Mouse (Mus musculus) kidney, embryonic 16.5 days (tissue): ENCODE data around the gene Lim2. TPM values are rescaled to one million over a fixed set of nuclear protein-coding genes. Genes with fewer than 3 reads are reported as not detected.
A peak's percentile ranks its signal among the peaks of the same experiment; 100 is the strongest.

Experiments
- ATAC-seq: fragments of 200-750 bp; cut with Nextera tagmentation; 2 replicates; pipeline ENCODE4 v1.8.0; 2017; ENCODE audit warnings: moderate TSS enrichment; ENCODE audit not compliant: low FRiP score, low TSS enrichment
- H3K27ac ChIP-seq: fragments of 300-500 bp; sonication (generic); 2 replicates; pipeline ENCODE4 v1.5.1; 2014; ENCODE audit warnings: low read length
- H3K27me3 ChIP-seq: fragments of 300-500 bp; sonication (generic); 2 replicates; pipeline ENCODE4 v1.6.1; 2014; ENCODE audit warnings: low read length, control low read depth, mixed read lengths; ENCODE audit not compliant: insufficient read depth
- H3K36me3 ChIP-seq: fragments of 300-500 bp; sonication (generic); 2 replicates; pipeline ENCODE4 v1.6.1; 2014; ENCODE audit warnings: low read length, control low read depth, mixed read lengths; ENCODE audit not compliant: insufficient read depth
- H3K4me1 ChIP-seq: fragments of 300-500 bp; sonication (generic); 2 replicates; pipeline ENCODE4 v1.6.1; 2014; ENCODE audit warnings: low read length, control low read depth, mixed read lengths; ENCODE audit not compliant: insufficient read depth
- H3K4me2 ChIP-seq: fragments of 300-500 bp; sonication (generic); replicated peaks from 2 replicates; pipeline ENCODE4 v1.6.1; 2014; ENCODE audit warnings: low read depth, low read length
- H3K4me3 ChIP-seq: fragments of 300-500 bp; sonication (generic); 2 replicates; pipeline ENCODE4 v1.5.1; 2014; ENCODE audit warnings: mild to moderate bottlenecking, low read length
- H3K9ac ChIP-seq: fragments of 300-500 bp; sonication (generic); replicated peaks from 2 replicates; pipeline ENCODE4 v1.6.1; 2014; ENCODE audit warnings: low read length
- H3K9me3 ChIP-seq: fragments of 300-500 bp; sonication (generic); 2 replicates; pipeline ENCODE4 v1.6.1; 2016; ENCODE audit warnings: low read length, control low read depth
- WGBS: fragments of 180-500 bp; shearing (Covaris S2); extraction: QIAGEN DNeasy Blood & Tissue Kit; methylation state at CpG from one replicate; pipeline ENCODE4 v1.1.7; 2014; 5-methylcytosine and 5-hydroxymethylcytosine counted together
- polyA plus RNA-seq: library from polyadenylated mRNA; unstranded; fragments of >200 nt; fragmentation: Nextera tagmentation; extraction: Ambion mirVana; gene quantifications from 2 replicates; pipeline ENCODE4 v1.2.1, GENCODE M21; 2015

Lim2 gene
- polyA plus RNA-seq, 1 experiment from 2014 or later = not detected

- no peak overlapping the region for H3K27ac ChIP-seq
- no peak overlapping the region for H3K4me3 ChIP-seq
- no peaks in the 10 kb centered on the region for H3K27me3 ChIP-seq
- H3K36me3 ChIP-seq = no peaks in the 10 kb centered on the region
- 0 out of 2 replicates have a peak overlapping the region, but pooled peaks have one; percentile 23 for H3K4me2 ChIP-seq
- no peaks in the 10 kb centered on the region; the same call in 1 of the 2 replicates for H3K4me1 ChIP-seq
- WGBS = 16% methylated on average over 11 of the region's 11 CpGs
- 0 out of 2 replicates have a peak overlapping the region, but pooled peaks have one; percentile 6 for H3K9ac ChIP-seq
- ATAC-seq = peak; percentile 97
- H3K9me3 ChIP-seq = no peaks in the 10 kb centered on the region
These were observed 4.4 kb upstream of the Lim2 start for GRCm38 (mm10) chr7:43422995-43423617.

GRCm38 (mm10) chr7:43423991-43424625, 3.4 kb upstream of the Lim2 start:
- no peak overlapping the region for H3K9ac ChIP-seq

GRCm38 (mm10) chr7:43429500-43429899, 2.0 kb downstream of the Lim2 start:
- 63% methylated on average over 4 of the region's 4 CpGs for WGBS
- ATAC-seq = no peak
- Histone ChIP-seq H3K27me3 (no peaks in the 10 kb centered on the region), H3K4me3 (no peak overlapping the region), H3K27ac (no peak overlapping the region), H3K36me3 (no peaks in the 10 kb centered on the region), H3K9me3 (no peaks in the 10 kb centered on the region), H3K9ac (no peak overlapping the region), H3K4me2 (no peak overlapping the region), H3K4me1 (no peaks in the 10 kb centered on the region)

More at GRCm38 (mm10) chr7:43423991-43424625, 3.4 kb upstream of the Lim2 start:
- Histone ChIP-seq H3K4me3 (no peak overlapping the region), H3K4me2 (no peak overlapping the region), H3K4me1 (no peaks in the 10 kb centered on the region; the same call in 1 of the 2 replicates), H3K27me3 (no peaks in the 10 kb centered on the region), H3K36me3 (no peaks in the 10 kb centered on the region), H3K27ac (no peak overlapping the region), H3K9me3 (no peaks in the 10 kb centered on the region)
- no peak for ATAC-seq
- WGBS = 61% methylated on average over 3 of the region's 3 CpGs

DNA sequence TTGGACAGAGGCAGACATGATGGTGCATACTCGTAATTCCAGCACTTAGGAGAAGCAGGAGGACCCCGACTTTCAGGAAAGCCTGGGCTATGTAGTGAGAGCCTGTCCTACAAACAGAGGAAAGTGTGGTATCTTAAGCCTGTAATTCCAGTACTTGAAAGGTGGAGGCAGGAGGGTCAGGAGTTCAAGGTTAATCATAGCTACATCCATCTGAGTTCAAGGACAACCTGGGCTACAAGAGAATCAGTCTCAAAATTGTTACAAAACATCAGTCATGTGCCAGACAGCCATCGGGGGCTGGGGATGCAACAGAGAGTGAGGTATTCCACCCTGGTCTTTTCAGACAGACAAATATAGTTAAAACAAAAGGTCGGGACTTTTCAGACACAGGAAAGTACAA, 5.4 kb downstream of the Lim2 start:
- H3K27ac ChIP-seq = no peak overlapping the region
- no peak overlapping the region for H3K9ac ChIP-seq
- H3K9me3 ChIP-seq = no peaks in the 10 kb centered on the region
- H3K36me3 ChIP-seq = no peaks in the 10 kb centered on the region
- no peaks in the 10 kb centered on the region for H3K27me3 ChIP-seq
- H3K4me2 ChIP-seq = no peak overlapping the region
- ATAC-seq = no peak
- WGBS = 80% methylated on average over 4 of the region's 4 CpGs
- H3K4me1 ChIP-seq = no peaks in the 10 kb centered on the region
- H3K4me3 ChIP-seq = no peak overlapping the region

GRCm38 (mm10) chr7:43434676-43435075, 7.2 kb downstream of the Lim2 start:
- Histone ChIP-seq H3K27me3 (no peaks in the 10 kb centered on the region), H3K4me2 (no peak overlapping the region), H3K9me3 (no peaks in the 10 kb centered on the region), H3K4me3 (no peak overlapping the region), H3K4me1 (no peaks in the 10 kb centered on the region), H3K36me3 (no peaks in the 10 kb centered on the region), H3K27ac (no peak overlapping the region), H3K9ac (no peak overlapping the region)
- no peak for ATAC-seq
- 86% methylated on average over 5 of the region's 5 CpGs for WGBS

GRCm38 (mm10) chr7:43436341-43437255, 9.1 kb downstream of the Lim2 start, which contains the start of gene Nkg7:
TSS of gene Nkg7 (plus strand) at chr7:43437073.
- no peak within 1 kb of the TSS for H3K4me2 ChIP-seq

GRCm38 (mm10) chr7:43438611-43439010, 11.1 kb downstream of the Lim2 start:
- Histone ChIP-seq H3K36me3 (no peaks in the 10 kb centered on the region), H3K4me1 (peaks cover 9% of the 10 kb centered on the region), H3K9ac (no peak overlapping the region), H3K4me3 (no peak overlapping the region), H3K27me3 (no peaks in the 10 kb centered on the region), H3K9me3 (no peaks in the 10 kb centered on the region), H3K4me2 (no peak overlapping the region), H3K27ac (no peak overlapping the region)
- 74% methylated on average over 4 of the region's 4 CpGs for WGBS
- no peak for ATAC-seq

More at GRCm38 (mm10) chr7:43436341-43437255, 9.1 kb downstream of the Lim2 start, which contains the start of gene Nkg7:
- no peak for ATAC-seq
- Histone ChIP-seq H3K27ac (no peak within 1 kb of the TSS), H3K36me3 (no peaks in the 10 kb centered on the region), H3K4me1 (no peaks in the 10 kb centered on the region), H3K9ac (no peak within 1 kb of the TSS), H3K27me3 (no peaks in the 10 kb centered on the region), H3K4me3 (no peak within 1 kb of the TSS), H3K9me3 (no peaks in the 10 kb centered on the region)
- WGBS = 63% methylated on average over 10 of the region's 10 CpGs

- Histone ChIP-seq H3K27me3 (no peaks in the 10 kb centered on the region), H3K27ac (no peak within 1 kb of the TSS), H3K36me3 (no peaks in the 10 kb centered on the region), H3K4me1 (peaks cover 20% of the 10 kb centered on the region), H3K9ac (no peak within 1 kb of the TSS), H3K4me2 (no peak within 1 kb of the TSS), H3K4me3 (no peak within 1 kb of the TSS), H3K9me3 (no peaks in the 10 kb centered on the region)
- WGBS = 84% methylated on average over 6 of the region's 6 CpGs
- ATAC-seq = no peak
These were observed 13.0 kb downstream of the Lim2 start, which contains the start of gene Cldnd2 for GRCm38 (mm10) chr7:43440482-43440881. TSS of gene Cldnd2 (plus strand) at chr7:43440782.

GRCm38 (mm10) chr7:43441071-43441470, 13.6 kb downstream of the Lim2 start:
- Histone ChIP-seq H3K9ac (no peak overlapping the region), H3K27ac (no peak overlapping the region), H3K27me3 (no peaks in the 10 kb centered on the region), H3K36me3 (no peaks in the 10 kb centered on the region), H3K4me1 (peaks cover 20% of the 10 kb centered on the region), H3K4me2 (no peak overlapping the region), H3K9me3 (no peaks in the 10 kb centered on the region), H3K4me3 (no peak overlapping the region)
- ATAC-seq = no peak
- 70% methylated on average over 3 of the region's 3 CpGs for whole genome bisulfite sequencing
